Mouse (Mus musculus) neural tube, embryonic 15.5 days (tissue): ENCODE measurements around the gene Kmt2a. TPM values are rescaled to one million over a fixed set of nuclear protein-coding genes. Genes with fewer than 3 reads are reported as not detected.

Source experiments
- ATAC-seq: fragments of 200-750 bp; cut with Nextera tagmentation; 2 replicates; pipeline ENCODE4 v1.8.0; 2017; ENCODE audit warnings: mild to moderate bottlenecking, moderate TSS enrichment, moderate library complexity; ENCODE audit not compliant: low FRiP score
- H3K27ac ChIP-seq: fragments of 300-500 bp; sonication (generic); replicated peaks from 2 replicates; pipeline ENCODE4 v1.5.1; 2015; ENCODE audit warnings: mild to moderate bottlenecking, inconsistent platforms
- H3K27me3 ChIP-seq: fragments of 300-500 bp; sonication (generic); replicated peaks from 2 replicates; pipeline ENCODE4 v1.6.1; 2015; ENCODE audit warnings: inconsistent platforms
- H3K36me3 ChIP-seq: fragments of 300-500 bp; sonication (generic); 2 replicates; pipeline ENCODE4 v1.6.1; 2015; ENCODE audit warnings: inconsistent platforms
- H3K4me1 ChIP-seq: fragments of 300-500 bp; sonication (generic); 2 replicates; pipeline ENCODE4 v1.6.1; 2015; ENCODE audit warnings: inconsistent platforms
- H3K4me2 ChIP-seq: fragments of 300-500 bp; sonication (generic); 2 replicates; pipeline ENCODE4 v1.6.1; 2015; ENCODE audit warnings: inconsistent platforms, mild to moderate bottlenecking, moderate library complexity
- H3K4me3 ChIP-seq: fragments of 300-500 bp; sonication (generic); replicated peaks from 2 replicates; pipeline ENCODE4 v1.5.1; 2015; ENCODE audit warnings: mild to moderate bottlenecking, inconsistent platforms
- H3K9ac ChIP-seq: fragments of 300-500 bp; sonication (generic); replicated peaks from 2 replicates; pipeline ENCODE4 v1.6.1; 2015; ENCODE audit warnings: mild to moderate bottlenecking, inconsistent platforms
- H3K9me3 ChIP-seq: fragments of 300-500 bp; sonication (generic); replicated peaks from 2 replicates; pipeline ENCODE4 v1.6.1; 2016; ENCODE audit warnings: inconsistent platforms
- WGBS: fragments of 180-500 bp; shearing (Covaris S2); methylation state at CpG from one replicate; pipeline ENCODE4 v1.1.7; 2015; ENCODE audit warnings: mixed read lengths; 5-methylcytosine and 5-hydroxymethylcytosine counted together
- polyA plus RNA-seq: library from polyadenylated mRNA; unstranded; fragments of >200 nt; fragmentation: Nextera tagmentation; extraction: Ambion mirVana; gene quantifications from 2 replicates; pipeline ENCODE4 v1.2.1, GENCODE M21; 2015

Kmt2a gene
- polyA plus RNA-seq, 1 experiment from 2014 or later: 23.3 TPM

GRCm38 (mm10) chr9:44855153-44855552 lies 25.9 kb downstream of the Kmt2a start:
- Histone ChIP-seq H3K4me1 (no peaks in the 10 kb centered on the region), H3K9me3 (no peaks in the 10 kb centered on the region), H3K4me2 (no peak overlapping the region), H3K9ac (no peak overlapping the region), H3K4me3 (no peak overlapping the region), H3K27ac (no peak overlapping the region), H3K27me3 (no peaks in the 10 kb centered on the region), H3K36me3 (no peaks in the 10 kb centered on the region)
- no peak for ATAC-seq
- 81% methylated on average over 6 of the region's 6 CpGs for WGBS

DNA sequence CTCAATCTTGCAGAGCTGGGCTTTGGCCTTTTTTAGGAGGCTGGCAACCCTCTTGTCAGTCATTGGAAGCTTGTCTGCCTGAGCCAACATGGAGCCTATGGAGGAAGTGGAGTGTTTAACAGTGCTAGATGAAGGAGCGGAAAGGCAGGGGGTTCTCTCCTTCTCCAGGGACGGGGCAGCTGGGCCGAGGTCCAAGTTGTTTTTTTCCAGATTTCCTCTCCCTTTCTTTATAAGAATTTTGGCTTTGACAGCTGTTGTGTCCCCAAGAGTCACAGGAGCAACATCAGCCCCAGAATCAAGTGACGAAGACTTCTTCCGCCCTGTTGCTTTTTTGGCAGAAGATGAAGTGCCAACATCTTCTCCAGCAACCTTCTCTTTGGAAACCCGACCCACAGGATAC lies 33.6 kb downstream of the Kmt2a start:
- Histone ChIP-seq H3K4me2 (no peak overlapping the region), H3K27me3 (no peaks in the 10 kb centered on the region), H3K36me3 (peaks cover 70% of the 10 kb centered on the region), H3K9me3 (no peaks in the 10 kb centered on the region), H3K4me1 (no peaks in the 10 kb centered on the region), H3K27ac (no peak overlapping the region), H3K9ac (no peak overlapping the region), H3K4me3 (no peak overlapping the region)
- WGBS: 83% methylated on average over 6 of the region's 6 CpGs
- no peak for ATAC-seq

- no peak overlapping the region for H3K4me3 ChIP-seq
- H3K9ac ChIP-seq: no peak overlapping the region
- no peak overlapping the region for H3K27ac ChIP-seq
- no peak overlapping the region for H3K4me2 ChIP-seq
- no peaks in the 10 kb centered on the region for H3K4me1 ChIP-seq
- H3K36me3 ChIP-seq: peaks cover 85% of the 10 kb centered on the region
- ATAC-seq: no peak
- no peaks in the 10 kb centered on the region for H3K9me3 ChIP-seq
- no peaks in the 10 kb centered on the region for H3K27me3 ChIP-seq
- WGBS: 88% methylated on average over 10 of the region's 10 CpGs
These were observed 39.9 kb downstream of the Kmt2a start for GRCm38 (mm10) chr9:44841241-44841640.

DNA sequence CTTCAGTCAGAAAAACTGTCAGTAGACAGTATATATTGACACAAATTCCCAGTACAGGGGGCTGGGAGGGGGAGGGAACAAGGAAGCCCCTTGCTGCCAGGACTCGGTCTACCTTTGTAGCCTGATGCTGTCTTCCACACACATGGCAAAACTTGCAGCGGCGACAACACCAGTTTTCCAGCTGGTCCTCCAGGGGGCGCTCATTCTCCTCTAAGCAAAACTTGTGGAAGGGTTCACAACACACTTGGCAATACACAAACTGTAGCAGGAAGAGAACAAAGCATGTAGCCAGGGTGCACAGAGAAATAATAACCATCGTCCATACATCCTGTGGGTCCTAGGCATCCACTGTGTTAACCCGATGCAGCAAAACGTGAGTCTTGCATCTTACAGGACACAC lies 44.7 kb downstream of the Kmt2a start:
- H3K4me3 ChIP-seq: no peak overlapping the region
- no peak overlapping the region for H3K4me2 ChIP-seq
- H3K9me3 ChIP-seq: no peaks in the 10 kb centered on the region
- 51% methylated on average over 7 of the region's 7 CpGs for WGBS
- H3K9ac ChIP-seq: no peak overlapping the region
- no peaks in the 10 kb centered on the region for H3K27me3 ChIP-seq
- H3K4me1 ChIP-seq: no peaks in the 10 kb centered on the region
- H3K27ac ChIP-seq: no peak overlapping the region
- no peak for ATAC-seq
- H3K36me3 ChIP-seq: peaks cover 84% of the 10 kb centered on the region

GRCm38 (mm10) chr9:44832356-44832755 lies 48.7 kb downstream of the Kmt2a start:
- Histone ChIP-seq H3K4me3 (no peak overlapping the region), H3K27ac (no peak overlapping the region), H3K9me3 (no peaks in the 10 kb centered on the region), H3K4me1 (no peaks in the 10 kb centered on the region), H3K27me3 (no peaks in the 10 kb centered on the region), H3K4me2 (no peak overlapping the region), H3K36me3 (peaks cover 90% of the 10 kb centered on the region), H3K9ac (no peak overlapping the region)
- 81% methylated on average over 4 of the region's 4 CpGs for WGBS
- ATAC-seq: no peak

DNA sequence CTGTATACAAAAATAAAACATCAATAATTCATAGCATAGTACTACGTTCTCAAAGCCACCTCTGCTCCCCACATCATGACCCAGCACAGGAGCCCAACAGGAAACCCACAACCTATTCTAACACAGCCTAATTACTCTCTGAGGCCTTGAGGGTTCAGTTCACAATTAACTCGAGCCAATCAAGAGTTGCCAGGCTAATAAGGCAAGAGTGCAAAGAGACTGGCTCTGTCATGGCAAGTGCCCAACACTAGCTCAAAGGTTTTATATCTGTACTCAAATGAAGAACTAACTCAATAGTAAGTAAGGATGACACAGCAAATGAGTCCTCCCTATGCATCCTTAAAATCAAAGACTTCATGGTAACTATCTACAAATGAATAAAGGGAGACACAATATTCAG lies 50.6 kb downstream of the Kmt2a start:
- H3K4me2 ChIP-seq: no peak overlapping the region
- H3K36me3 ChIP-seq: peaks cover 92% of the 10 kb centered on the region
- no peak overlapping the region for H3K4me3 ChIP-seq
- no peaks in the 10 kb centered on the region for H3K9me3 ChIP-seq
- H3K4me1 ChIP-seq: no peaks in the 10 kb centered on the region
- 80% methylated on average over 2 of the region's 2 CpGs for WGBS
- H3K27ac ChIP-seq: no peak overlapping the region
- no peaks in the 10 kb centered on the region for H3K27me3 ChIP-seq
- no peak for ATAC-seq
- H3K9ac ChIP-seq: no peak overlapping the region

- no peak overlapping the region for H3K27ac ChIP-seq
- no peak overlapping the region for H3K4me2 ChIP-seq
- H3K4me1 ChIP-seq: no peaks in the 10 kb centered on the region
- no peak for ATAC-seq
- WGBS: 96% methylated on average over 11 of the region's 11 CpGs
- no peak overlapping the region for H3K9ac ChIP-seq
- H3K9me3 ChIP-seq: no peaks in the 10 kb centered on the region
- H3K36me3 ChIP-seq: peaks cover 91% of the 10 kb centered on the region
- H3K4me3 ChIP-seq: no peak overlapping the region
- H3K27me3 ChIP-seq: no peaks in the 10 kb centered on the region
These were observed 52.2 kb downstream of the Kmt2a start for GRCm38 (mm10) chr9:44828944-44829343.

GRCm38 (mm10) chr9:44826660-44827059 lies 54.4 kb downstream of the Kmt2a start:
- Histone ChIP-seq H3K4me3 (no peak overlapping the region), H3K4me1 (no peaks in the 10 kb centered on the region), H3K27ac (no peak overlapping the region), H3K27me3 (no peaks in the 10 kb centered on the region), H3K9ac (no peak overlapping the region), H3K4me2 (no peak overlapping the region), H3K36me3 (peaks cover 92% of the 10 kb centered on the region), H3K9me3 (no peaks in the 10 kb centered on the region)
- WGBS: 94% methylated on average over 7 of the region's 7 CpGs
- ATAC-seq: no peak

DNA sequence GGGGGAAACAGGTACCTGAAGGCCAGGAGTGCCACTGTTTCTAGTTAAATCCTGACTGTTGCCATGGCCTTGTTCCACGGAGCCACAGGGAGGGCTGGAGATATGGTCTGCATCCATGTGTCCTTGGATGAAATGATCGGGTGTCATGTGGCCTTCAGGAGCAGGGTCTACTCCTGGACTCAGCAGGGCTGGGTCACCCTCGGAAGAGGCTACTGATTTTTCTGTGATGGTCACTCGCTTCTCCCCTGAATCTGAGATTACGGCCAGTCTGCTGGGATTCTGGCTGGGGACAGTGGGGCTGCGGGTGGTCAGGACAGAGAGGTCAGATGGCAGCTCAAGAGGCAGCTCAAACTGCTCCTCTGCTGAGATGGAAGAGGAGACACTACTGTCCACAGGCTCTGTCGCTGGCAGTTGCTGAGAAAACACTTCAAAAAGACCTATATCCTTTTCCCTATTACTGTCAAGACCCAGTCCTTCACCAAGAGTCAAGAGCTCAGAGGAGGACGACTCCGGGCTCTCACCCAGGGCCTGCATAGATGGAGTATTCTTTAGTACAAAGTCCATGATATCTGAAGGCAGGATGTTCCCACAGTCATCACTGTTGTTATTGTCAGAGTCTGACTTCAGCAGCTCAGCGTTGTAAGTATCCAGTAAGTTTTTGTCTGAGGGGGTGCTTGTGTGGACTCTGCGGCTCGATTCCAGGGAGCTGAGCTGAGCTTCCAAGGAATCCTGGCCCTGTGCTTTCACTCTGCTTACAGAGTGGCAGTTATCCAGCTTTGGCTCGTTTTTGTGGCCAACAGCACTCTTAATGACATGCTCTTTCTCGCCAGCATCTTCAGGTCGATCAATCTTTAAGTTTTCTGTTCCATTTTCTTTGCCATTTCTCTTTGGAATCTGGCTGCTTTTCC lies 60.9 kb downstream of the Kmt2a start:
- Histone ChIP-seq H3K27me3 (no peaks in the 10 kb centered on the region), H3K9ac (no peak overlapping the region), H3K4me3 (no peak overlapping the region), H3K36me3 (peaks cover 98% of the 10 kb centered on the region), H3K4me2 (no peak overlapping the region), H3K4me1 (no peaks in the 10 kb centered on the region), H3K27ac (peak overlapping the region; percentile 45; the same call in 1 of the 2 replicates), H3K9me3 (no peaks in the 10 kb centered on the region)
- no peak for ATAC-seq
- 88% methylated on average over 15 of the region's 15 CpGs for WGBS

DNA sequence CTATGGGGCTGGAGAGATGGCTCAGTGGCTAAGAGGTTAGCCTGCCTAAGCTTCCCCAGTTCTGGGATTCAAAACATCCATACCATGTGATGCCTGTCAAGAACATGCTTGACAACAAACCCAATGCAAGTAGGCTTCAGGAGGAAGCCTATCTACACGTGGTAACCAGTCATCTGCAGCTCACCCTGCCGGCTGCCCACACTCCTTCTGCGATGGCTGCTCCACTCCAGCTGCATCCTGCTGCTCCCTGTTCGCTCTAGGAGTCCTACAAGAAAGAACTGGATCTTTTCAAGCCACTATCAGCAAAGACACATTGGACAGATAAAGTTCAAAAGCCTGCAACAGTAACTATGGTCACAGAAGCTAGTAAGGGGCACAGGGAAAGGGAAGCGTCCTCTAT lies 63.6 kb downstream of the Kmt2a start:
- H3K36me3 ChIP-seq: peaks cover 100% of the 10 kb centered on the region
- H3K4me3 ChIP-seq: no peak overlapping the region
- no peaks in the 10 kb centered on the region for H3K9me3 ChIP-seq
- no peak overlapping the region for H3K9ac ChIP-seq
- WGBS: 94% methylated on average over 5 of the region's 5 CpGs
- no peaks in the 10 kb centered on the region for H3K4me1 ChIP-seq
- no peaks in the 10 kb centered on the region for H3K27me3 ChIP-seq
- ATAC-seq: no peak
- no peak overlapping the region for H3K27ac ChIP-seq
- no peak overlapping the region for H3K4me2 ChIP-seq

DNA sequence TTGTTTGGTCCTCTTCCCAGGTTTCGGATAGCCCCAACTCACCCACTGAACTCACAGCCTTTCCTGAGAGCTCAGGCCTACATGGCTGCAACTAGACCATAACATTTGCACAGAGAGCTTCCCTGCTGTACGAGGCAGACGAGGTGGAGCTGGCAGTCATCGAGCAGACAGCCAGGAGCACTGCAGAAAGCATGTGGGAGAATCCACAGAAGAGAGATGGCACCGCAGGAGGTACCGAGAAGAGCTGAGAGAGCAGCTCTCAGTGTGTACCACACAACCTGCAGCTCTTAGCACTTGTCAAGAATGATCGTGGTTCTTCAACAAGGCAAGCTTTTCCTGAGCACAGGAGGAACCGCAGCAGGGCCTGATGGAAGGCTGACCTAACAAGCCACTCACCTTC lies 66.9 kb downstream of the Kmt2a start:
- peaks cover 97% of the 10 kb centered on the region for H3K36me3 ChIP-seq
- H3K9me3 ChIP-seq: no peaks in the 10 kb centered on the region
- H3K4me1 ChIP-seq: no peaks in the 10 kb centered on the region
- no peak for ATAC-seq
- no peak overlapping the region for H3K4me3 ChIP-seq
- WGBS: 93% methylated on average over 8 of the region's 8 CpGs
- H3K9ac ChIP-seq: no peak overlapping the region
- H3K4me2 ChIP-seq: no peak overlapping the region
- H3K27ac ChIP-seq: no peak overlapping the region
- no peaks in the 10 kb centered on the region for H3K27me3 ChIP-seq

GRCm38 (mm10) chr9:44810316-44810715 lies 70.8 kb downstream of the Kmt2a start:
- Histone ChIP-seq H3K4me2 (no peak overlapping the region), H3K9me3 (no peaks in the 10 kb centered on the region), H3K27me3 (no peaks in the 10 kb centered on the region), H3K9ac (no peak overlapping the region), H3K36me3 (peaks cover 96% of the 10 kb centered on the region), H3K4me3 (no peak overlapping the region), H3K4me1 (no peaks in the 10 kb centered on the region), H3K27ac (no peak overlapping the region)
- WGBS: 94% methylated on average over 10 of the region's 10 CpGs
- ATAC-seq: no peak
